Mouse (Mus musculus): Measurements from ENCODE around the gene Tex36. TPM values are rescaled to one million over a fixed set of nuclear protein-coding genes. Genes with fewer than 3 reads are reported as not detected.

Gene Tex36
- polyA plus RNA-seq, 1 experiment from 2014 or later, result not detected

- no peaks in the 10 kb centered on the region for H3K4me1 ChIP-seq (replicated peaks; ENCODE audit: control insufficient read depth, insufficient read depth, low read length)
- no peak overlapping the region for H3K27ac ChIP-seq (ENCODE audit: low read length)
- no peaks in the 10 kb centered on the region for H3K36me3 ChIP-seq (ENCODE audit: control insufficient read depth, insufficient read depth)
- no peak overlapping the region for H3K4me3 ChIP-seq (replicated peaks; ENCODE audit: low read length)
- H3K4me2 ChIP-seq (ENCODE audit: low read length), result no peak overlapping the region
- H3K27me3 ChIP-seq (replicated peaks; ENCODE audit: control insufficient read depth, insufficient read depth, low read length), result no peaks in the 10 kb centered on the region
- no peak for ATAC-seq
- H3K9me3 ChIP-seq (ENCODE audit: control insufficient read depth, low read length), result no peaks in the 10 kb centered on the region
- WGBS, result 63% methylated on average over 2 of the region's 2 CpGs
- no peak overlapping the region for H3K9ac ChIP-seq (replicated peaks; ENCODE audit: low read depth, low read length)
These were observed 57.0 kb downstream of the Tex36 start for GRCm38 (mm10) chr7:133544966-133545365.

DNA sequence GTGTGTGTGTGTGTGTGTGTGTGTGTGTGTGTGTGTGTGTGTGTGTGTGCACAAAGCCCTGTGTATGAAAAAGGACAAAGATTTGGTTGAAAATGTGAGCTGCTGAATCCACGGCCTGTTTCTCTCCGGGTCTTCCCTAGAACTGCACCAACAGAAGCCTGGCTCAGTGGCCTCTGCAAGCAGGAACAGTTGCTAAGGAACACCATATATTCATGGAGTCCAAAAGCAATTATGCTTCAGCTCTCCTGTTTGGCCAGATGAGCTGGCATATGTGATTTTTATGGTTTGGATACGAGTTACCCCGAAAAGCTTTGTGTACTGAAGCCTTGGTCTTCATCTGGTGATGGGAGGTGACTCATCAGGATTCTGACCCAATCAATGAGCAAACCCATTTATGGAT is 58.8 kb downstream of the Tex36 start:
- WGBS, result 84% methylated on average over 4 of the region's 4 CpGs
- Histone ChIP-seq H3K9ac (replicated peaks; ENCODE audit: low read depth, low read length) (no peak overlapping the region), H3K27me3 (replicated peaks; ENCODE audit: control insufficient read depth, insufficient read depth, low read length) (no peaks in the 10 kb centered on the region), H3K4me2 (ENCODE audit: low read length) (no peak overlapping the region), H3K27ac (ENCODE audit: low read length) (no peak overlapping the region), H3K4me3 (replicated peaks; ENCODE audit: low read length) (no peak overlapping the region), H3K9me3 (ENCODE audit: control insufficient read depth, low read length) (no peaks in the 10 kb centered on the region), H3K4me1 (replicated peaks; ENCODE audit: control insufficient read depth, insufficient read depth, low read length) (no peaks in the 10 kb centered on the region), H3K36me3 (ENCODE audit: control insufficient read depth, insufficient read depth) (no peaks in the 10 kb centered on the region)
- ATAC-seq, result no peak

DNA sequence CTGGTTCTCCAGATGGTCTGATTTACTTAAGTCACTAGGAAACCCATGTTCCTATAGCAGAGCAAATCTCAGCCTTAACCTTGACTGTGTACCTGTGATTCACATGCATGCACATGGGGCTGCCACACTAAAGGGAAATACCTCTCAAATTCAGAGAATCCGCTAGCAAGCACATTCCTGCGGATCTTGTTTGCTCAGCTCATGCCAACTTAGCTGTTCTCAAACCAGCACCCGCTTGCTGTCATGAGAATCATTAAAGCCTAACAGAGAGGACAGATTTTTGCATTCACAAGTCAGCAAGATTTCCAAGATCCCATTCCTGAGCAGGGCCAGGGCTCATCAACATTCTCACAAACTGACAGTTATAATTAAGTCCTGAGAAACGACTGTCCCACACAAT is 64.6 kb downstream of the Tex36 start:
- Histone ChIP-seq H3K9me3 (ENCODE audit: control insufficient read depth, low read length) (no peaks in the 10 kb centered on the region), H3K4me2 (ENCODE audit: low read length) (no peak overlapping the region), H3K27ac (ENCODE audit: low read length) (no peak overlapping the region), H3K4me3 (replicated peaks; ENCODE audit: low read length) (no peak overlapping the region), H3K9ac (replicated peaks; ENCODE audit: low read depth, low read length) (no peak overlapping the region), H3K36me3 (ENCODE audit: control insufficient read depth, insufficient read depth) (no peaks in the 10 kb centered on the region), H3K27me3 (replicated peaks; ENCODE audit: control insufficient read depth, insufficient read depth, low read length) (no peaks in the 10 kb centered on the region), H3K4me1 (replicated peaks; ENCODE audit: control insufficient read depth, insufficient read depth, low read length) (no peaks in the 10 kb centered on the region)
- WGBS, result 51% methylated on average over 4 of the region's 4 CpGs
- ATAC-seq, result no peak

Other genes starting within 250 kb of the Tex36 start
- 25.0 and 29.7 TPM in 2 replicates for gene Edrf1, start 35.4 kb upstream of the Tex36 start, polyA plus RNA-seq (2015; fragmentation: Nextera tagmentation; extraction: Ambion mirVana)
- gene Mmp21, start 77.9 kb upstream of the Tex36 start, polyA plus RNA-seq (2015; fragmentation: Nextera tagmentation; extraction: Ambion mirVana), result 0.16 TPM in 1 of 2 replicates, not detected in the other
- gene Bccip, start 107.2 kb upstream of the Tex36 start, polyA plus RNA-seq (2015; fragmentation: Nextera tagmentation; extraction: Ambion mirVana), result 110 and 115 TPM in 2 replicates
- gene Uros, start 107.9 kb upstream of the Tex36 start, polyA plus RNA-seq (2015; fragmentation: Nextera tagmentation; extraction: Ambion mirVana), result 51.5 and 57.6 TPM in 2 replicates
- 3.0 and 3.3 TPM in 2 replicates for gene Fank1, start 174.7 kb upstream of the Tex36 start, polyA plus RNA-seq (2015; fragmentation: Nextera tagmentation; extraction: Ambion mirVana)
- gene Dhx32, start 180.6 kb upstream of the Tex36 start, polyA plus RNA-seq (2015; fragmentation: Nextera tagmentation; extraction: Ambion mirVana), result 50.8 and 51.0 TPM in 2 replicates

Measured in forebrain, embryonic 16.5 days (tissue).